Mouse (Mus musculus) adrenal gland (tissue): Measurements from ENCODE around the gene Vwf.

Experiments
- intact Hi-C: fragments of 180-260 bp; cut with DNase I; formaldehyde crosslinking; loops from one replicate; pipeline ENCODE4 v1.15.1; 2025

Vwf gene

DNA sequence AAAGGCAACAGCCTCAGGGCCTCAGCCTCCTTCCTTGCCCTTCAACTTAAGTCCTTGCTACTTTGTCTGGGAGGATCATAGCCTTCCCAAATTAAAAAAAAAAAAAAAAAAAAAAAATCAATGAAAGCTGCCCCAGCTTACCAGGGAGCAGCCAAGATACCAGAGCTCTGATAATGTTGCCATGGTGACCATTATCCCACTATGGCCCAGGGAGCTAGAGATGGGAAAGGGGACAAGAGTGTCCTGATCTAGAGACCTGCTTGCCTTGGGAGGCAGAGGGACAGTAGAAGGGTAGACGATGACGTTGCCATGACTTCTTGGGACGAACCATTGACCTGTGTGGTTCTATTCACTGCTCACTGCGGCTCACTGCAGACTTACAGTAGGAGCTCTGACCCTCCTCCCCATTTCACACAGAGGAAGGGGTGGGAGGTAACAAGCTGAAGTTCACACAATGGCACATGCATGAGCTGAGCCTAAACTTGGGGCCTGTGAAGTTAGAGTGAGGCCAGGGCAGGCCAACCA lies 39.5 kb downstream of the Vwf start:
- intact Hi-C loops, result no loop called here

DNA sequence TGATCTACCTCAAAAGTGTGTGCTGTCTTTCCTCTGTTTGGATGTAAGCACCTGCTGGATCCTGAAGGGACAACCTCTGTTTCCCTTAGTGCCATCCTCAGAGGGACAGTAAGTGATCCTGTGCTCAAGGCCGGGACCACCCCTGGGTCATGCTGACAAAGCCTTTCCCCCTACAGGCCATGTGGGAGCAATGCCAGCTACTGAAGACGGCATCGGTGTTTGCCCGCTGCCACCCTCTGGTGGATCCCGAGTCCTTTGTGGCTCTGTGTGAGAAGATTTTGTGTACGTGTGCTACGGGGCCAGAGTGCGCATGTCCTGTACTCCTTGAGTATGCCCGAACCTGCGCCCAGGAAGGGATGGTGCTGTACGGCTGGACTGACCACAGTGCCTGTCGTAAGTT lies 41.7 kb downstream of the Vwf start:
- intact Hi-C loops, result no loop called here

DNA sequence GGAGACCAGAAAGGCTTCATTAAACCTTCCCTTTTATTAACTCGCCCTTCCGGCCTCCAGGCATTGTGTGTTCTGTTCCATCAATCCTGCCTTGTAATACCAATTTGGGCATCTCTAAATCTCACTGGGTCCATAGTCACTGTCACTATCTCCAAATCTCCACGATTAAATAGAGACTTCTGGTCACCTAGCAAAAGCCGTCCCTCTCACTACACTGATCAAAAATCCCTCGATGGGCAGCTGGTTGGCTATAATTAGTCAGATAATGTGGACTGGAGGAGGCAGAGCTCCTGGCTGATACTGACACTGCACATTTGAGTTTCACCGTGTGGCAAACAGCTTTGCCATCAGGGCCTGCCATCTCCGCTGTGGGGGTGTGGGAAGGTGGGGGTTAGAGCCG lies 42.5 kb downstream of the Vwf start:
- intact Hi-C loops, result no loop called here

DNA sequence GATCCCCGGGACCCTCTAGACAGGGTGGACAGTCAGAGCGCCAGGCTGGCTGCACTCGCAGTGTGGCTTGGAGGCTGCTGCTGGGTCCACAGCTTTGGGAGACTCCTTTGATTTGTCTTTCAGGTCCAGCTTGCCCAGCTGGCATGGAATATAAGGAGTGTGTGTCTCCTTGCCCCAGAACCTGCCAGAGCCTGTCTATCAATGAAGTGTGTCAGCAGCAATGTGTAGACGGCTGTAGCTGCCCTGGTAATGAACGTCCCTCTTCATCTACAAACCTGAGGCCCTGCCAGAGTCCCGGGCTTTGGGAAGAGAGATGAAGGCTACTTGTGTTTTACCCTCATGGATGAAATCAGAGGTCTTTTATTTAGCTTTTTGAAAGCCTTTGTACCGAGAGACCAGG lies 43.5 kb downstream of the Vwf start:
- intact Hi-C loops, result no loop called here

DNA sequence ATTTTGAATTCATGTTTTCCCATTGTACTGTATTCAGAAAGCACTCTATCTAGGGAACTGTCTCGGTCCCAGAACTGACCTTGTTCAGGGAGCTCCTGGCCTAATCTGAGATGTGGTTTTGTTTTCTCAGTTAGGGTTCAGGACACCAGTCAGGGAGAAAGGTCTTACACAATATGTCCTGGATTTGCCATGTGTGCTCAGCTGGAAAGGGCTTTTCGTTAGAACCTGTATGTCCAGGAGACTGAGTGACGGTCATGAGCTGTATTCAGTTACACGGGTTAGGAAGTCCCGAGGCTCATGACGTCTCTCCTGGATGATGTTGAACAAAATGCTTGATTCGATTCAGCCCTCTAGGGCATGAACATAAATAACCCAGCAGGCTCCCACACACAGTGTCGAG lies 43.9 kb downstream of the Vwf start:
- intact Hi-C loops, result no loop called here

DNA sequence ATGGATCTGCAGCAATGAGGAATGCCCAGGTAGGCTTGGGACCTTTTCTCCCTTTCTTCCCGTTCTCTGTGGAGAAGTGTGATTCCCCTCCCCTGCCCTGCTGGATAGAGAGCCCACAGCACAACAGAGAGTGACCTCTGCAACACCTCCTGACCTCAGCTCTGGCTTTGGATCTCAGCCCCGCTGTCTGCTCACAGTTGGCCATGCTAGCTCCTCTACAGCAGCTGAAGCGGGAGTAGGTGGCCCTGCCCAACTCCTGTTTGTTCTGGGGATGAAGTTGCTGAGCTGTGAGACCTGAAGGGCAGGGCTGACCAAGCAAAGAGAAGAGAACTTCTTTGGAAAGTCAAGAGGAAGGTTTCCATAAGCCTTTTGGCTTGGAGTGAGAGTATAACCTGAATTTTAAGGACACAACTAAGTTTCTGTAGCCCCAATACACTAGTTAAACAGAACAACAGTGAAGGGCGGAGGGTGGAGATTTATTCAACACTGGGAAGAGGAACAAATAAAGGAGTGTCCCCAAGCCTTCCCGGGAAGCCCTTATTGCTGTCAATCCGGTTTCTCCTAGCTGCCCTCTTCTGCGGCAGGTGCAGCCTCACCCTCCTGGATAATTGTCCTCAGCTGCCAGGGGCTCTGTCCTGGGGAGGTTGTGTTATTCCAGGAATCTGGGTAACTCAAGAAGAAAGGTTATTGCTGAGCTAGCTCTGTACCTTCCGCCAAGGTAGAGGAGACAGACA lies 45.2 kb downstream of the Vwf start:
- intact Hi-C loops, result no loop called here

DNA sequence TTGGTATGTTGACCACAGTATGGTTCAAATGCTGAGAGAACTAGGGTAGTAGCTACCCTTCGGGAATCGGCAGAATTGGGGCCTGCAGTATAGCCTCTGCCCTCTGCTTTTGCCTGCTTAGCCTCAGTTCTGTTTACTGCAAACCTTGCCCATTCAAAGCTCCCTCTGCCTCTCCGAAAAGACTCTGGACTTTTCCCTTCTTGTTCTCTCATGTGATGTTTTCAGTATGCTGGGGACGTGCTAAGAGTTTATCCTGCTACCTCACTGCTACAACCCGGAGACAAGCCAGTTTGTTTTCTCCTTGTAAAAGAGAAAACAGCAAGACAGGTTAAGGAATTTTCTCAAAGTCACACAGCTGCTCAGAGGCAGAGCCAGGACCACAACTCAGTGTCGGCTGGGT lies 46.0 kb downstream of the Vwf start:
- intact Hi-C loops, result no loop called here

DNA sequence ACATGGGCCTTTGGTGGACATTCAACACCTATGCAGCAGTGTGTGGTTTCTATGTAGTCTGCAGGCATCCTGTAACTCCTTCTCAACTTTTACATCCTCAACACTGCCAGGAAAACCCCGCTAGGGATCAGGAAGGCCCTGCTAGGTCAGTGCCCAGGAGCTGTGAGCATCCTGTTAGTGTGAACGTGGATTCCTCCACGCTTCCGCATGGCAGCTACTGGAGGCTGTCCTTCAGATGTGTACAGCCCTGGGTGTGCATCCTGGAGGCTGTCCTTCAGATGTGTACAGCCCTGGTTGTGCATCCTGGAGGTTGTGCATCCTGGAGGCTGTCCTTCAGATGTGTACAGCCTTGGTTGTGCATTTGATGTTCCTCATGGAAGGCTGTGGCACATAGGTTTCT lies 47.7 kb downstream of the Vwf start:
- intact Hi-C loops, result no loop called here

DNA sequence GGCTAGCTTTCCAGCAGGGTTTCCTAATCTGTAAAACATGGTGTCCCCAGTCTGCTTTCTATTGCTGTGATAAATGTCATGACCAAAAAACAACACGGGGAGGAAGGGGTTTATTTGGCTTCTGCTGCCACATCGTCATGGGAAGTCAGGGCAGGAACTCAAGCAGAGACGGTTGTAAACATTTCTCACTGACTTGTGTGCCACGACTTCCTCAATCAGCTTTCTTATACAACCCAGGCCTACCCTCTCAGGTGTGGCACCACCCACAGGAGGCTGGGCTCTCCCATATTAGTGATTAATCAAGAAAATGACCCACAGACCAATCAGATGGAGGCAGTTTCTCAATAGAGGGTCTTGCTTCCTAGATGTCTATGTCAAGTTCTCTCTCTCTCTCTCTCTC lies 48.3 kb downstream of the Vwf start:
- intact Hi-C loops, result no loop called here

DNA sequence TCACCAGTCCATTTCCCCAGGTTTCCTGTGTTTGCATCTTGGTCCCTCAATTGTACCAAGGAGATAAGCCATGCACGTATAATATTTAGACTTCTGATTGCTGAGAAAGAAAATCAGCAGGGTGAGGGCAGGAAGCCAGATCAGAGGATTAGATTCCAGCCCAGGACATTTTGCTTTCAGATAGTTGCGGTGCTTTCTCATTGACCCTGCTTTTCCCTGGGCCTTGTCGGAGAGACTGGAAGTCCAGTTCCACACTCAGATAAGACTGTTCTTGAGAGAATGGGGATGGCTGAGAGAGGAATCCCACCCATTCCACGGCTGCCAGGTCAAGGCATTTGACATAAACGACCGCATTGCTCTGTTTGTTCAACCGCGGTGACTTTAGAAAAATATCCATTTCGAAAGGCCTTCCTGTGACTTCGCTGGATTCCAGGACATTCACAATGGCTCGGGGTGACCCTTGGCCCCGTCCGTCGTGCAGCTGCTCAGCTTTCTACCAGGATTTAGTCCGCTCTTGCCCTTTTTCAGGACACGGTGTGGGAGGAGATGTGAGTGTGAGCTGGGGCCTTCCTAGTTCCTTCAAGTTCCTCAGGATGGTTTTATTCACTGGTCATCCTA lies 50.2 kb downstream of the Vwf start:
- intact Hi-C loops, result no loop called here

DNA sequence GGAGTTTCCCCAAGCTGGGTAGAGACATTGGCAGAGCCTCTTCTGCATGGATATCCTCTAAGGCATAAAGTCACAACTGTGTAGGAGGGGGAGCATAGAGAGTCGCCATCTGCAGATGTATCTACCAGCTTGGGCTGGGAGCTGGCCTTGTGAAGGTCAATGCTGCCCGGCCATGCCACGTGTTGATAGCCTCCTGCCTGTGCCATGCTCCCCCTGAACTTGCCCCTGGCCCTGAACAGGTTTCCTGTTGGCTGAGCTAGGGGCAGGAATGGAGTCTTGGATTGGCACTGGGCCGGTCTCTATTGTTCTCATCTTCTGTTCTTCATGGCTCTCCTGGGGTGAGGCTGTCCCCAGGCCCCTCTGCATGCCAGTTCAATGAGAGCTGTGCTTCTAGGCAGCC lies 51.1 kb downstream of the Vwf start:
- intact Hi-C loops, result loop anchor here (2.0 kb wide), 1 partner anchor 99 kb away; no protein-coding TSS in a partner anchor

DNA sequence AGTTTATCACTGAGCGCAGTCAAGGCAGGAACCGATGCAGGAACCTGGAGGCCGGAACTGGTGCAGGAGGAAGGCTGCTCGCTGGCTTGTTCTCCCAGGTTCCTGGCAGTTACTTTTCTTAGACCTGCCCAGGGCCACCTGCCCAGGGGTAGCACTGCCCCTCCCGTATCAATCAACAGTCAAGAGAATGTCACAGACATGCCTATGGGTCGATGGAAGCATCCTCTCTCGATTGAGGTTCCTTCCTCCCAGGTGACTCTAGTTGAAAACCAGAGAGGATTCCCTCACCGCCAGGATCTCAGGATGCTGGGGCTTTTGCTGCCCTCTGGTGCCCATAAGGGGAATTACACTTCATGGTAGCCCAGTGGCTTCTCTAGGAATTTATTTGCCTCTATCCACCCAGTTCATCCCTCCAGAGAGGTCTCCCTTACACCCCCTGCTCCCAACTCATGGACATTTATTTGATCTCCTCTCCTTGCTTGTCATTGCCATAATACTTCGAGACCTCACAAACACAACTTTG lies 53.5 kb downstream of the Vwf start:
- intact Hi-C loops, result loop anchor here (10.0 kb wide), 2 partner anchors 325 to 875 kb away; no protein-coding TSS in a partner anchor

DNA sequence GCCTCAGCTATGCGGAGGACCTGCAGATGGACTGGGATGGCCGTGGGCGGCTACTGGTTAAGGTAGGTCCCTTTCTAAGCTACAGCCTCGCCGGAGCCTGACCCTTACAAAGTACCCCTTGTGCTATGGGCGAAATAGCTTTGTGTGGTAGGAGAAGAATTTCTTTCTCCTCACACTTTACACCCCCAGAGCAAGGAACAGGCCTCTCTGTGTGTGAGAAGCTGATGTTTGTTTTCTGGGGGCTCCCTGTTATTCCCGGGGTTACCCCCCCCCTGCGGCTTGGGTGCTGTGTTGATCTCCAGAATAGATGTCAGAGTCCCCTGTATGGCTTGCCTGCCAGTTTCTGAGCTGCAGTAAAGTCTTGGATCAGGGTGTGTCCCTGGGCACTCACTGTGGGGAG lies 54.1 kb downstream of the Vwf start:
- intact Hi-C loops, result loop anchor here (10.0 kb wide), 2 partner anchors 326 to 874 kb away; no protein-coding TSS in a partner anchor

DNA sequence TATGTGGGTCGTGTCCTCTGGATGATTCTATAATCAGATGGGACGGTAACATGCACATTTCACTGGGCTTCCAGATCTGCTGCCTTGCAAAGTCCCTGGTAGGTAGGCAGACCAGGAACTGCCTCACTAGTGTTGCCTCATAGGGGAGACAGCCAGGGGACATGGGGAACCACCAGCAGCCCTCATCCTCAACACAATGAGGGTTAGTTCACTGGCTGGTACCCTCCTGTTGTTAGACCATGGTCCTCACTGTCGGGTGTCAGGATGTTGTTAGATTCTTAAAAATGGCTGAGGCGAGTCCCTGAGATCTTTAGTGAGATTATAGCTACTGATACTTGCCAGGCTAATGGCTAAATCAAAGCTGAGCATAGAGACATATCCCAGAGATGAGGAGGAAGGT lies 54.6 kb downstream of the Vwf start:
- intact Hi-C loops, result loop anchor here (10.0 kb wide), 2 partner anchors 326 to 874 kb away; no protein-coding TSS in a partner anchor

DNA sequence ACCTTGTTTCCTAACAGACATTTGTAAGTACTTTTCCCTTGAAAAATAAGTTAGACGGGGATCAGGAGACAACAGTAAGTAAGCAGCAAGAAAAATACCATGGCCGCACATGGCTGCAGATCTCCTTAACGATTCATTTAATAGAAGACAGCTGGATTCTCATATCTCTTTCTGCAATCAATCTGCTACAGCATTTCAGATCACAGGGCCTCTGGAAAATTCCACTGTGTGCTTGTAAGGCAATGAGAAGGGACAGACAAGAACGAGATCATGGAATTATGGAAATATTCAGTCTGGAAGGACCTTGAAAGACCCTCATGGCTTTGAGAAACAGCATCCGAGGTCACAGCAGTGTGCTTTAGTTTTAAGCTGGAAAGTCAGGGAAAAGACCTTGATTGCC lies 55.2 kb downstream of the Vwf start:
- intact Hi-C loops, result loop anchor here (2.0 to 10.0 kb wide), 3 partner anchors 183 to 873 kb away; no protein-coding TSS in a partner anchor

DNA sequence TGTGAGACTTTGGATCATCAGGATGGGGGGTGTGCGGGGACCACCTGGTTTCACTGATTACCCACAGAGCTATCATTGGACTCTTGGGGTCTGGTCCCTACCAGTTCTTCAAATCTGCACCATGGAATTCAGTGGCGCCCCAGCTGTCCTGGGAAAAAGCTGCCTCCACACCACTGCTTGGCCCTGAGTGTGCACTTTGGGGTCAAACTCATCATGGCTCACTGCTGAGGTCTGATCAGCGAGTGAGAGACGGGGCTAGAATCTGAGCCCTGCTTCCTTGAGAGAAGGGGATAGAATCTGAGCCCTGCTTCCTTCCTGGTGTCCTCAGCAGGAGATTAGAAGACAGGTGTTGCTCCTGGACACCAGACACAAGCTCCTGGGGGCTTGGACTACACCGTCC lies 55.8 kb downstream of the Vwf start:
- intact Hi-C loops, result loop anchor here (2.0 to 10.0 kb wide), 3 partner anchors 184 to 872 kb away; no protein-coding TSS in a partner anchor

DNA sequence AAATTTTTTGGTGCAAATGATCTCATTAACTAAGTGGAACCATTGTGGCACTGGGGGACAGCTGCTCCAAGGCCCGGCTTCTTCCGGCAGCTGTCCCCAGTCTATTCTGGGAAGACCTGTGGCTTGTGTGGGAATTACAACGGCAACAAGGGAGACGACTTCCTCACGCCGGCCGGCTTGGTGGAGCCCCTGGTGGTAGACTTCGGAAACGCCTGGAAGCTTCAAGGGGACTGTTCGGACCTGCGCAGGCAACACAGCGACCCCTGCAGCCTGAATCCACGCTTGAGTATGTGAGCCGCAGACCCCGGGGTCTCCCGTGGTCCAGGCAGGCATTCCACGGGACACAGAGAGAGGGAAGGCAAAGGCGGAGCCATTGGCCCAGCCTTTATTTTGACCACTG lies 56.7 kb downstream of the Vwf start:
- intact Hi-C loops, result loop anchor here (2.0 to 10.0 kb wide), 3 partner anchors 184 to 872 kb away; no protein-coding TSS in a partner anchor

DNA sequence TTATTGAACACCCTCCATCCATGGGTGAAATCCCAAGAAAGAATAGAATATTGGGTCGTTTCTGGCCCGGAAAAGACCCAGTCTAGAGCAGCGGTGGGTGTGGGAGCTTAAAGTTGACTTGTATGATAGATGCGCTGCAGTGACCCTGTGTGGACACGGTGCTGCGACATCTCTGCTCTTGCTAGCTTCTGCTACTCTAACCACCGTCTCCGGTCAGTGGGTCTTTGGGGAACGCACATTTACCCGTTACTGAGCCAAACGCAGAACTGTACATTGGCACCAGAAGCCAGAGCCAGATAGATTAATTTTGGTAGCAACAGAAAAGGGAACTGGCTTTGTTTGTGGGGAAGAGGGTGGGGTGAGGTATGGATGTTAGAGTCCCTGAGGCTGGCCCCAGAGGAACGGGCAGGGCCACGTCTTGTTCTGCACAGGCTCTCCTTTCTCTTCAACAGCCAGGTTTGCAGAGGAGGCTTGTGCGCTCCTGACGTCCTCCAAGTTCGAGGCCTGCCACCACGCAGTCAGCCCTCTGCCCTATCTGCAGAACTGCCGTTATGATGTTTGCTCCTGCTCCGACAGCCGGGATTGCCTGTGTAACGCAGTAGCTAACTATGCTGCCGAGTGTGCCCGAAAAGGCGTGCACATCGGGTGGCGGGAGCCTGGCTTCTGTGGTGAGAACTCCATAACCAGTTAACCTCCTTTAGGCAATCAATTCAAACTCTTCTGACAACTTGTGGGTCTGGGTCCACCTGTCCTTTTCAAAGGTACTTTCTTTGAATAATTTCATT lies 57.3 kb downstream of the Vwf start:
- intact Hi-C loops, result loop anchor here (2.0 to 10.0 kb wide), 3 partner anchors 185 to 871 kb away; no protein-coding TSS in a partner anchor

DNA sequence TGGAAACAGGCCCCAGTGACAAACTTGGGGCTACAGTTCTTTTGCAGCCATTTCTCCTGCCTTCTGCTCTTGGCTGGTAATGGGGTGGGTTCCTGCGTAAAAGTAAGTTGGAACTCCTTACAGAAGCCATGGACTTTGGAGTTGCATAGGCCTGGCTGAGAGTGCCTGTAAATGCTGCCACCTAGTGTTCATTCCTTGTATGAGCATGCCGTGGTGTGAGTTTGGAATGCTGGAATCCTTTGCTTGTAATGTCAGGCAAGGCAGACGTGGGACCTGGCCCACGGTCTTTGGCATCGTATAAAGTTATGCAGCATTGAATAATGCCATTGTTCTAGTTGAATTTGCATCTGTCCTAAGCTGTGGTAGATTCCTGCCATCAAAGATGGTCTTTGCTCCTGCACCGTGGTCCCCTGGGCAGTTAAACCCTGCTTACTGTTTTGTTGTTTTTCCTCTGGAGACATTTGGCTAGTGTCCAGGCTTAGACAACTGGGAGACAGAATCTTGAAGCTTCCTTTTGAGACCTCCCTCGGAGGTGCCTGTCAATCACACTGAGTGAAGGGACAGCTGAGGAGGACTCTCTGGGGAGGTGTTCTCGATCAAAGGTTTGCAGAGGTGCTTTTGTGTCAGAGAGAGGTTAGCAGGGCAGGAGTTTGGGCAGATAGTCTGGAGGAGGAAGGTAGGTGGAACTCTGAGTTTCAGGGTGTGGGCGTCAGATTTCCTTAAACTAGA lies 58.1 kb downstream of the Vwf start:
- intact Hi-C loops, result loop anchor here (10.0 kb wide), 2 partner anchors 330 to 870 kb away; no protein-coding TSS in a partner anchor

DNA sequence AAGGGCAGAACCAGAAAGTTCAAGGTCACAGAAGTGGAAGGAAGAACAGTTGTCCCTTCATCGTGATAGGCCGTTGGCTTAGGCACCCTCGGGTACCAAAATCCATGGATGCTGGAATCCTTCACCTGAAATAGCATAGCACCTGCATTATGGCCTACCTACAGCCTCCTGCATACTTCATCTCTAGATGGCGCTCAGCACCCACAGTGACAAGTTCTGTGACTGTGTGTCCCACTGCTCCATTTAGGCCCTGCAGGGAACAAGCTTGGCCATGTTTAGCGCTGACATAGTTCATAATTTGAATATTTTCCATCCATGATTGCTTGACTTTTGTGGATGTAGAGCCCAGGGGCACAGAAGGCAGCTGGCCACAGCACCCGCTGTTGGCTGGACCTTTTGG lies 62.5 kb downstream of the Vwf start:
- intact Hi-C loops, result loop anchor here (10.0 kb wide), 2 partner anchors 334 to 866 kb away; no protein-coding TSS in a partner anchor

DNA sequence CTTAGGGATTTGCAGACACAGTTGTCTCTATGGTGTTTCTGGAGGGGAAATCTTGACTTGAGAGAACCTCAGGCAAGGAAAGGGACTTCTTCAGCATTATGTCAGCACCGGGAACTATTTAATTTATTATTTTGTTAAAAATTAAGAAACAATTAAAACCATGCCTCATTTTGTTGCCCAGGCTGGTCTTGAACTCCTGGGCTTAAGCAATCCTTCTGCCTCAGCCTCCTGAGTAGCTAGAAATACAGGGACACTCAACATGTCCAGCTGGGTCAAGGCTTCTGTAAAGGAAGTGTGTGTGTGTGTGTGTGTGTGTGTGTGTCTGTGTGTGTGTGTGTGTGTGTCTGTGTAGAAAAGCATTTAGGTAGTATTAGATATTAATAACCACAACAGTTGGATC lies 71.3 kb downstream of the Vwf start:
- intact Hi-C loops, result no loop called here
